Mouse (Mus musculus) stomach, embryonic 15.5 days (tissue): ENCODE data around the gene Fhl2. TPM values are rescaled to one million over a fixed set of nuclear protein-coding genes. Genes with fewer than 3 reads are reported as not detected.

Experiments used
- ATAC-seq: fragments of 200-750 bp; cut with Nextera tagmentation; 2 replicates; pipeline ENCODE4 v1.8.0; 2017; ENCODE audit warnings: low read depth, moderate number of reproducible peaks, moderate TSS enrichment; ENCODE audit not compliant: insufficient read depth, low FRiP score
- H3K27ac ChIP-seq: fragments of 300-500 bp; sonication (generic); 2 replicates; pipeline ENCODE4 v1.5.1; 2015; ENCODE audit warnings: mild to moderate bottlenecking, inconsistent platforms
- H3K27me3 ChIP-seq: fragments of 300-500 bp; sonication (generic); replicated peaks from 2 replicates; pipeline ENCODE4 v1.6.1; 2015; ENCODE audit warnings: inconsistent platforms
- H3K36me3 ChIP-seq: fragments of 300-500 bp; sonication (generic); 2 replicates; pipeline ENCODE4 v1.6.1; 2015; ENCODE audit warnings: inconsistent platforms
- H3K4me1 ChIP-seq: fragments of 300-500 bp; sonication (generic); 2 replicates; pipeline ENCODE4 v1.6.1; 2015; ENCODE audit warnings: inconsistent platforms
- H3K4me2 ChIP-seq: fragments of 300-500 bp; sonication (generic); 2 replicates; pipeline ENCODE4 v1.6.1; 2015; ENCODE audit warnings: mild to moderate bottlenecking, inconsistent platforms
- H3K4me3 ChIP-seq: fragments of 300-500 bp; sonication (generic); replicated peaks from 2 replicates; pipeline ENCODE4 v1.5.1; 2015; ENCODE audit warnings: inconsistent platforms
- H3K9ac ChIP-seq: fragments of 300-500 bp; sonication (generic); 2 replicates; pipeline ENCODE4 v1.6.1; 2015; ENCODE audit warnings: inconsistent platforms
- H3K9me3 ChIP-seq: fragments of 300-500 bp; sonication (generic); 2 replicates; pipeline ENCODE4 v1.6.1; 2016; ENCODE audit warnings: inconsistent platforms
- WGBS: fragments of 180-500 bp; shearing (Covaris S2); methylation state at CpG from one replicate; pipeline ENCODE4 v1.1.7; 2015; 5-methylcytosine and 5-hydroxymethylcytosine counted together
- polyA plus RNA-seq: library from polyadenylated mRNA; unstranded; fragments of >200 nt; fragmentation: Nextera tagmentation; extraction: Ambion mirVana; gene quantifications from 2 replicates; pipeline ENCODE4 v1.2.1, GENCODE M21; 2015

The Fhl2 gene
- polyA plus RNA-seq, 1 experiment from 2014 or later: 72.1 TPM

DNA sequence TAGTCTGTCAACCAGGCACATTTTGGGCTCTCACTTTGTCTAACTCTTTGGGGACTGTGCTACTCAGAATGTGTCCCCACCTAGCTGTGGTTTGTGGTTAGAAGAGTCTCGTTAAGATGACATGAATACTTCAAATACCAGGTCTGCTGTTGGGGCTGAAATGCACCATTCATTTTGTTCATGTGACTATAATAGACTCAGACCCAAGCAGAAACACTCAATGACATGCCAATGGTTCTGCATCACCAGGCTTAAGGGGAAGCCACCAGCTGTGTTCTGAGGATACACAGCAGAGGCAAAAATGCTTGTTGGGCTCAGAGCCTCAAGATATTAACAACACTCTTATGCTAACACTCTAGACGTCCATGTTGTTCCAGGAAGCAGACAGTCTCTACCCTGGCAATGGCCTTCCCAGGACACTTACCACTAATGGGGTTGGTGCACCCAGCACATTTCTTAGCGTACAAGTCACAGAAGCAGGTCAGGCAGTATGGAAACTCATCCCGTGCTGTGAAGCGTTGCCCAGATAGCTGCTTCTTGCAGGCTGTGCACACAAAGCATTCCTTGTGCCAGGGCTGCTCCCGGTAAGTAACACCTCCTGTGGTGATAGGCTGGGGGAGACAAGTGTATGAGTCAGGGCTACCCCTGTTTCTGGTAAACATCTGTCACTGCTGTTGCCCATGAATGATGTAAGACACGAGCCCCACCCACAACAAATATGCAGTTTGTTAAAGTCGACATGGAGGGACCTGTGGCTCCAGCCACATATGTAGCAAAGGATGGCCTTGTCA, 68.8 kb downstream of the Fhl2 start:
- Histone ChIP-seq H3K4me1 (no peaks in the 10 kb centered on the region), H3K27ac (no peak overlapping the region), H3K9me3 (no peaks in the 10 kb centered on the region), H3K9ac (no peak overlapping the region), H3K36me3 (peaks cover 38% of the 10 kb centered on the region), H3K27me3 (no peaks in the 10 kb centered on the region), H3K4me2 (no peak overlapping the region), H3K4me3 (no peak overlapping the region)
- no peak for ATAC-seq
- 72% methylated on average over 8 of the region's 8 CpGs for WGBS

- Histone ChIP-seq H3K4me3 (no peak overlapping the region), H3K27ac (no peak overlapping the region), H3K4me2 (no peak overlapping the region), H3K27me3 (no peaks in the 10 kb centered on the region), H3K9me3 (no peaks in the 10 kb centered on the region), H3K9ac (no peak overlapping the region), H3K4me1 (no peaks in the 10 kb centered on the region), H3K36me3 (peaks cover 40% of the 10 kb centered on the region)
- no peak for ATAC-seq
Observed at GRCm38 (mm10) chr1:43127196-43127595, 69.6 kb downstream of the Fhl2 start.

DNA sequence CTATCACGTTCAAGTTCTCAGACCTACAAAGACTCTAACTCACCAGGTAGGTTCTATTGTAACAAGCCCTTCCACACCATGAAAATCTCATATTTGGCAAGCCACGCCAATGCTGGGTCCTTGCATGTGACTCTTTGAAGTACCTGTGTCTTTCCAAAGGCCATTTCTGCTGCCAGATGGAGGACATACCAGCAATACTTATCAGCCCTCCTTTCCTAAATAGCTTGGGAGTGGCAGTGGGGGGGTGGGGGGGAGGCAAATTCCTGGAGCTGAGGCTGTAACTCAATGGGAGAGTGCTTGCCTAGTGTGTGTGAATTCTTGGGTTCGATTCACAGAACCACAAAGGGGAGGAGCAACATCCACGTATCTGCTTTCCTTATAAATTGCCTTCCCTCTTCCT, 72.1 kb downstream of the Fhl2 start:
- Histone ChIP-seq H3K36me3 (peaks cover 45% of the 10 kb centered on the region), H3K27me3 (no peaks in the 10 kb centered on the region)
- no peak for ATAC-seq

DNA sequence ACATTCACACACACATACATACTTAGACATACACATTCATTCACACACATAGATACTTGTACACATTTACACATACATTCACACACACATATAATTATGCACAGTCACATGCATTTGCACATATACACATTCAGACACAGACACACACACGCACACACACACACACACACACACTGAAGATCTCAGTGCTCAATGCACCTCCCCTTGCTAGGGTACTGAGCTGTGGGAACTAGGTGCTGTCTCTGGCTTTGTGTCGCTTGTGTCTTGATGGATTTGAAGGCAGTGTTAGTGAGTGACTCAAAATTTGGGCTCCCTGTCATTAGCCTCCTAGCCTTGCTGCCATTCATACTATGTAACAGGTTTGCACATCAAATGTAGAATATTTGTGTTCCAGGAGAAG, 74.2 kb downstream of the Fhl2 start:
- Histone ChIP-seq H3K36me3 (peaks cover 52% of the 10 kb centered on the region), H3K4me2 (no peak overlapping the region)
- no peak for ATAC-seq

More for the DNA sequence above, 72.1 kb downstream of the Fhl2 start:
- no peak overlapping the region for H3K4me3 ChIP-seq
- no peaks in the 10 kb centered on the region for H3K9me3 ChIP-seq
- 78% methylated on average over 4 of the region's 4 CpGs for WGBS
- no peak overlapping the region for H3K27ac ChIP-seq
- H3K9ac ChIP-seq: no peak overlapping the region
- H3K4me1 ChIP-seq: no peaks in the 10 kb centered on the region
- H3K4me2 ChIP-seq: no peak overlapping the region

DNA sequence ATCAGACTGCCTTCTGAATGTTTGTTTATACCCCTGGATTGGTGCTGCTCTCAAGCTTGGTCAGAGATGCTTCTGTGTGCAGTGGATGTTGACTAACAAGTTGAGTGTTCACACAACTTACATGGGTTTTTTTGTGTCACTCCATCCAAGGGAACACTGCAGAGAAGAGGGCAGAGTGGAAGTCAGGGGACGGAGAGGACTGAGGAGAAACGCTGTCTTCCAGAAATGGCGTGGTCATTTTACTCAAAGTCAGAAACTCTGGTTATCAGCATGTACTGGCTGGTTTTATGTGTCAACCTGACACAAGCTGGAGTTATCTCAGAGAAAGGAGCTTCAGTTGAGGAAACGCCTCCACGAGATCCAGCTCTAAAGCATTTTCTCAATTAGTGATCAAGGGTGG, 75.8 kb downstream of the Fhl2 start:
- Histone ChIP-seq H3K4me3 (no peak overlapping the region), H3K4me2 (no peak overlapping the region), H3K4me1 (no peaks in the 10 kb centered on the region), H3K27ac (no peak overlapping the region), H3K9me3 (no peaks in the 10 kb centered on the region), H3K27me3 (no peaks in the 10 kb centered on the region), H3K36me3 (peaks cover 52% of the 10 kb centered on the region), H3K9ac (no peak overlapping the region)
- ATAC-seq: no peak
- WGBS: 96% methylated on average over 5 of the region's 5 CpGs

More for the DNA sequence above, 74.2 kb downstream of the Fhl2 start:
- Histone ChIP-seq H3K4me3 (no peak overlapping the region), H3K27ac (no peak overlapping the region), H3K27me3 (no peaks in the 10 kb centered on the region), H3K9ac (no peak overlapping the region), H3K9me3 (no peaks in the 10 kb centered on the region), H3K4me1 (no peaks in the 10 kb centered on the region)
- WGBS: 88% methylated on average over 2 of the region's 2 CpGs

DNA sequence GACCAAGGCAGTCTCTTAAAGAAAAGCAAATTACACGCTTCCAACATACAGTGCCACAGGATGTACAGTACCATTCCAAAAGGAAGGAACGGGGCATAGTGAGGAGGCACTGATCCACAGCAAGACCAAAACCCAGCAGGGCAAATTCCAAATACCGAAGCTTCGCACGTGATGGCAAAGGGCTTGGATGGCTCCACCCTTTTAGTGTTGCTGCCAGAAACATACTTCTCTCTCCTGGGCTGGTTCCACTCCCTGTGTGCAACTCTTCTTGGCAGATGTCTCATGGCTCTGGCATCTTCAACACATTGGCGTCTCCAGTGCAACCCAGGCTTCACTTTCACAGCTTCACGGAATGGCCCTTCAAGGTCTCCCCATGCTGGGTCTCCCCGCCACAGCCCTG, 79.3 kb downstream of the Fhl2 start:
- peaks cover 39% of the 10 kb centered on the region for H3K36me3 ChIP-seq
- no peak for ATAC-seq

GRCm38 (mm10) chr1:43112882-43113281, 83.9 kb downstream of the Fhl2 start:
- Histone ChIP-seq H3K27me3 (no peaks in the 10 kb centered on the region), H3K27ac (no peak overlapping the region), H3K4me1 (no peaks in the 10 kb centered on the region), H3K4me3 (no peak overlapping the region), H3K9me3 (no peaks in the 10 kb centered on the region), H3K36me3 (peaks cover 34% of the 10 kb centered on the region), H3K4me2 (no peak overlapping the region), H3K9ac (no peak overlapping the region)
- ATAC-seq: no peak
- 70% methylated on average over 2 of the region's 2 CpGs for WGBS

More for the DNA sequence above, 79.3 kb downstream of the Fhl2 start:
- Histone ChIP-seq H3K9ac (no peak overlapping the region), H3K27ac (no peak overlapping the region), H3K27me3 (no peaks in the 10 kb centered on the region), H3K9me3 (no peaks in the 10 kb centered on the region), H3K4me2 (no peak overlapping the region), H3K4me3 (no peak overlapping the region), H3K4me1 (no peaks in the 10 kb centered on the region)
- 92% methylated on average over 8 of the region's 8 CpGs for WGBS

GRCm38 (mm10) chr1:43110556-43110955, 86.2 kb downstream of the Fhl2 start:
- peaks cover 27% of the 10 kb centered on the region for H3K36me3 ChIP-seq
- no peaks in the 10 kb centered on the region for H3K27me3 ChIP-seq
- no peak for ATAC-seq
- no peak overlapping the region for H3K4me3 ChIP-seq
- H3K4me1 ChIP-seq: no peaks in the 10 kb centered on the region
- no peak overlapping the region for H3K27ac ChIP-seq
- WGBS: 49% methylated on average over 4 of the region's 4 CpGs
- no peaks in the 10 kb centered on the region for H3K9me3 ChIP-seq
- H3K9ac ChIP-seq: no peak overlapping the region
- no peak overlapping the region for H3K4me2 ChIP-seq

GRCm38 (mm10) chr1:43108729-43109128, 88.1 kb downstream of the Fhl2 start:
- H3K27ac ChIP-seq: no peak overlapping the region
- H3K9ac ChIP-seq: no peak overlapping the region
- H3K9me3 ChIP-seq: no peaks in the 10 kb centered on the region
- peaks cover 21% of the 10 kb centered on the region for H3K36me3 ChIP-seq
- no peaks in the 10 kb centered on the region for H3K4me1 ChIP-seq
- ATAC-seq: no peak
- no peaks in the 10 kb centered on the region for H3K27me3 ChIP-seq
- WGBS: 83% methylated on average over 2 of the region's 2 CpGs
- H3K4me2 ChIP-seq: no peak overlapping the region
- H3K4me3 ChIP-seq: no peak overlapping the region

- Histone ChIP-seq H3K27me3 (no peaks in the 10 kb centered on the region), H3K4me2 (peak within 1 kb of the TSS; percentile 81), H3K9ac (peak within 1 kb of the TSS; percentile 80), H3K36me3 (peaks cover 5% of the 10 kb centered on the region; the same call in 1 of the 2 replicates), H3K4me3 (peak within 1 kb of the TSS; percentile 80), H3K27ac (peak within 1 kb of the TSS; percentile 100), H3K9me3 (no peaks in the 10 kb centered on the region), H3K4me1 (no peaks in the 10 kb centered on the region)
- 1% methylated on average over 57 of the region's 57 CpGs for WGBS
- ATAC-seq: peak; percentile 96
Observed at GRCm38 (mm10) chr1:43098031-43098984, 98.5 kb downstream of the Fhl2 start, which contains the start of the genes Tgfbrap1 and AI597479. Gene Tgfbrap1, minus strand, starts transcription at chr1:43098637. Gene AI597479, plus strand, starts transcription at chr1:43098710.

DNA sequence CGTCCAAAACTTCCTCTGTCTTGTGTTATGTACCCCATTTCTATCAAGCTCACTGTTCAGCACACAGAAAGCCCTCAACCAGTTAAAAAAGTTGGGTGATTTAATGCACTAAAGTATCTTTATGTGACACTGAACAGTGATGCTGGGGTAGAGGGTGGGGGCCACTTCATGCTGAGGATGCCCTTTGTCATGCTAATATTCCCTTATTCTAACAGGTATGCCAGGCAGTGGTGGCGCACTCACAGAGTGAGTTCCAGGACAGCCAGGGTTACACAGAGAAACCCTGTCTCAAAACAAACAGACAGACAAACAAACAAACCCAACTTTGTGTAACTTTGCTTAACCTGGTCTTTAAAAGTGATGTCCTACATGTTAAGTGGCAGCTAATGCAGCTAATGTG, 102.6 kb downstream of the Fhl2 start:
- Histone ChIP-seq H3K27me3 (no peaks in the 10 kb centered on the region), H3K36me3 (no peaks in the 10 kb centered on the region), H3K4me3 (no peak overlapping the region), H3K4me1 (peaks cover 10% of the 10 kb centered on the region), H3K9me3 (no peaks in the 10 kb centered on the region), H3K4me2 (no peak overlapping the region), H3K27ac (no peak overlapping the region), H3K9ac (no peak overlapping the region)
- WGBS: 86% methylated on average over 2 of the region's 2 CpGs
- no peak for ATAC-seq
